Mouse (Mus musculus) myocyte (in vitro differentiated cells): ENCODE measurements around the gene Golga7b. TPM values are rescaled to one million over a fixed set of nuclear protein-coding genes. Genes with fewer than 3 reads are reported as not detected.

Experiments used
- H3K27me3 ChIP-seq: one replicate; pipeline ENCODE4 v1.6.1; 2011; ENCODE audit not compliant: control insufficient read depth, insufficient read depth, insufficient read length
- H3K36me3 ChIP-seq: one replicate; pipeline ENCODE4 v1.6.1; 2011; ENCODE audit not compliant: control insufficient read depth, insufficient read depth
- H3K4me2 ChIP-seq: one replicate; pipeline ENCODE4 v1.6.1; 2011; ENCODE audit warnings: low read depth, control low read depth
- H3K4me3 ChIP-seq: one replicate; pipeline ENCODE4 v1.5.1; 2011; ENCODE audit warnings: mild to moderate bottlenecking, control low read depth, moderate library complexity
- H3K79me2 ChIP-seq: one replicate; pipeline ENCODE4 v1.6.1; 2011; ENCODE audit not compliant: control insufficient read depth, insufficient read depth
- H3ac ChIP-seq: one replicate; pipeline ENCODE4 v1.6.1; 2011; ENCODE audit not compliant: control insufficient read depth, insufficient read length
- CEBPB ChIP-seq: IDR thresholded peaks from 2 replicates; pipeline ENCODE4 v1.6.1; 2011; ENCODE audit warnings: mild to moderate bottlenecking, moderate library complexity; ENCODE audit not compliant: poor library complexity, insufficient read depth, severe bottlenecking
- E2F4 ChIP-seq: IDR thresholded peaks from one replicate; pipeline ENCODE4 v1.6.1; 2011; ENCODE audit warnings: mild to moderate bottlenecking, control low read depth, moderate library complexity; ENCODE audit not compliant: insufficient read depth
- MAX ChIP-seq: IDR thresholded peaks from one replicate; pipeline ENCODE4 v1.6.1; 2011; ENCODE audit warnings: low read depth, mild to moderate bottlenecking, control low read depth
- MYOD1 ChIP-seq, 3 experiments: IDR thresholded peaks; one replicate each; pipeline ENCODE4 v1.6.1; 2011; ENCODE audit warnings: control low read depth in 2 of 3, low read depth in 2 of 3, mild to moderate bottlenecking in 2 of 3, moderate library complexity in 1 of 3; ENCODE audit not compliant: insufficient read length in 2 of 3, control insufficient read depth in 1 of 3
- MYOG ChIP-seq, 3 experiments: IDR thresholded peaks; one replicate each; pipeline ENCODE4 v1.6.1; 2011; ENCODE audit warnings: control low read depth in 2 of 3, low read depth in 2 of 3, mild to moderate bottlenecking in 2 of 3; ENCODE audit not compliant: insufficient read length in 2 of 3, control insufficient read depth in 1 of 3, insufficient read depth in 1 of 3
- POLR2A ChIP-seq: IDR thresholded peaks from one replicate; pipeline ENCODE4 v1.6.1; 2011; ENCODE audit warnings: low read depth, mild to moderate bottlenecking, control low read depth, moderate library complexity; ENCODE audit not compliant: insufficient read length
- POLR2AphosphoS2 ChIP-seq: IDR thresholded peaks from one replicate; pipeline ENCODE4 v1.6.1; 2011; ENCODE audit warnings: low read depth, control low read depth; ENCODE audit not compliant: insufficient read length
- REST ChIP-seq: IDR thresholded peaks from one replicate; pipeline ENCODE4 v1.6.1; 2011; ENCODE audit warnings: mild to moderate bottlenecking, control low read depth, moderate library complexity; ENCODE audit not compliant: insufficient read depth, insufficient read length
- SRF ChIP-seq: IDR thresholded peaks from one replicate; pipeline ENCODE4 v1.6.1; 2011; ENCODE audit warnings: low read depth; ENCODE audit not compliant: control insufficient read depth, insufficient read length
- TCF12 ChIP-seq: IDR thresholded peaks from one replicate; pipeline ENCODE4 v1.6.1; 2011; ENCODE audit warnings: mild to moderate bottlenecking, control low read depth; ENCODE audit not compliant: poor library complexity, insufficient read depth, severe bottlenecking
- TCF3 ChIP-seq: IDR thresholded peaks from one replicate; pipeline ENCODE4 v1.6.1; 2011; ENCODE audit warnings: low read depth, control low read depth; ENCODE audit not compliant: insufficient read length
- USF1 ChIP-seq: IDR thresholded peaks from one replicate; pipeline ENCODE4 v1.6.1; 2011; ENCODE audit warnings: low read depth, mild to moderate bottlenecking, control low read depth, moderate library complexity
- polyA plus RNA-seq: library from polyadenylated mRNA; unstranded; fragments of >200 nt; fragmentation: generic; extraction: Trizol; gene quantifications from one replicate; pipeline ENCODE4 v1.2.1, GENCODE M21; 2012; ENCODE audit warnings: missing spikeins

Gene Golga7b
- polyA plus RNA-seq, 1 experiment = 0.06 TPM

GRCm38 (mm10) chr19:42205201-42205600 lies 42.2 kb upstream of the Golga7b start:
- H3K36me3 ChIP-seq = no peaks in the 10 kb centered on the region
- no peak overlapping the region for H3K4me3 ChIP-seq
- no peak for TF ChIP-seq REST
- no peak for TF ChIP-seq E2F4
- no peak for TF ChIP-seq TCF3
- no peak for TF ChIP-seq POLR2A
- TF ChIP-seq TCF12 = no peak
- no peak for TF ChIP-seq USF1
- no peak for TF ChIP-seq CEBPB
- no peak for TF ChIP-seq MYOD1 (IDR thresholded peaks at IDR 0.05; ENCODE audit: control insufficient read depth in 1 of 3, insufficient read length in 2 of 3, low read depth in 2 of 3)

GRCm38 (mm10) chr19:42209485-42209884 lies 37.9 kb upstream of the Golga7b start:
- Histone ChIP-seq H3K4me2 (no peak overlapping the region), H3K36me3 (no peaks in the 10 kb centered on the region), H3ac (no peak overlapping the region), H3K4me3 (no peak overlapping the region), H3K27me3 (peaks cover 50% of the 10 kb centered on the region), H3K79me2 (no peaks in the 10 kb centered on the region)
- no peak for TF ChIP-seq REST
- TF ChIP-seq TCF12 = no peak
- no peak for TF ChIP-seq POLR2A
- no peak for TF ChIP-seq USF1

More at GRCm38 (mm10) chr19:42205201-42205600, 42.2 kb upstream of the Golga7b start:
- H3ac ChIP-seq = no peak overlapping the region
- no peaks in the 10 kb centered on the region for H3K79me2 ChIP-seq
- peaks cover 66% of the 10 kb centered on the region for H3K27me3 ChIP-seq
- no peak overlapping the region for H3K4me2 ChIP-seq

DNA sequence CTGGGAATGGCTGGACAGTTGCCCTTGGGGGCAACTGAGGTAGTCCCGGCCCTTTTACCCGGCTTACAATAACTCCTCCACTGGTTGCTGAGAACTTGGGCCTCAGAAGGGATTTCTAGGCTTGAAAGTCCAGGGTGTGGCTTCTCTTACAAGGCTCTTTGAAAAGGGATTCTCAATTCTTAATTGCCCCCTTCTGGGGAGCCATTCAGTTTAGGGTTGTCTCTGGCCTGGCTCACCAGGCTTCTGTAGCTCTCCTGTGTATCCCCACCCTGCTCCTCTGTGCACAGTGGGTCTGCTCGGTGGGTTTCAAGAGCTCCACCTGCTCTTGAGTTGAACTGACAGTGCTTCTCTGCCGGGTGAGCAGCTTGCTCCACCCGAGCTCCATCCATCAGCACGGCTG lies 37.4 kb upstream of the Golga7b start:
- Histone ChIP-seq H3K79me2 (no peaks in the 10 kb centered on the region), H3K4me2 (no peak overlapping the region), H3ac (no peak overlapping the region), H3K36me3 (no peaks in the 10 kb centered on the region), H3K4me3 (no peak overlapping the region), H3K27me3 (peaks cover 49% of the 10 kb centered on the region)
- TF ChIP-seq TCF3 (no peak), CEBPB (no peak), MYOG (IDR thresholded peaks at IDR 0.05; ENCODE audit: control insufficient read depth in 1 of 3, insufficient read depth in 1 of 3, insufficient read length in 2 of 3, low read depth in 2 of 3) (no peak), USF1 (no peak), REST (no peak), E2F4 (no peak), MYOD1 (IDR thresholded peaks at IDR 0.05; ENCODE audit: control insufficient read depth in 1 of 3, insufficient read length in 2 of 3, low read depth in 2 of 3) (no peak), SRF (no peak), POLR2A (no peak), POLR2AphosphoS2 (no peak), MAX (no peak), TCF12 (no peak)

- peaks cover 46% of the 10 kb centered on the region for H3K27me3 ChIP-seq
- H3K4me3 ChIP-seq = no peak overlapping the region
- no peaks in the 10 kb centered on the region for H3K36me3 ChIP-seq
- no peaks in the 10 kb centered on the region for H3K79me2 ChIP-seq
- H3K4me2 ChIP-seq = no peak overlapping the region
- TF ChIP-seq POLR2A (no peak), CEBPB (no peak)
- no peak overlapping the region for H3ac ChIP-seq
These were observed 35.4 kb upstream of the Golga7b start for GRCm38 (mm10) chr19:42211936-42212335.

- Histone ChIP-seq H3K4me3 (no peak overlapping the region), H3K79me2 (no peaks in the 10 kb centered on the region), H3K36me3 (no peaks in the 10 kb centered on the region), H3K27me3 (peaks cover 35% of the 10 kb centered on the region), H3K4me2 (no peak overlapping the region), H3ac (no peak overlapping the region)
- TF ChIP-seq SRF = no peak
- no peak for TF ChIP-seq POLR2A
- no peak for TF ChIP-seq MYOG (IDR thresholded peaks at IDR 0.05; ENCODE audit: control insufficient read depth in 1 of 3, insufficient read depth in 1 of 3, insufficient read length in 2 of 3, low read depth in 2 of 3)
- TF ChIP-seq USF1 = no peak
- no peak for TF ChIP-seq CEBPB
- TF ChIP-seq REST = no peak
- no peak for TF ChIP-seq MYOD1 (IDR thresholded peaks at IDR 0.05; ENCODE audit: control insufficient read depth in 1 of 3, insufficient read length in 2 of 3, low read depth in 2 of 3)
- TF ChIP-seq TCF3 = no peak
- no peak for TF ChIP-seq MAX
- no peak for TF ChIP-seq E2F4
These were observed 32.8 kb upstream of the Golga7b start for GRCm38 (mm10) chr19:42214601-42215000.
